Mouse (Mus musculus) thymus, postnatal 0 days (tissue): Measurements from ENCODE around the gene Styx. TPM values are rescaled to one million over a fixed set of nuclear protein-coding genes. Genes with fewer than 3 reads are reported as not detected.
A peak's percentile ranks its signal among the peaks of the same experiment; 100 is the strongest.

ENCODE experiments used
- DNase-seq: peaks from one replicate; pipeline ENCODE4 v3.0.0-alpha.2; 2015; ENCODE audit warnings: low spot score
- polyA plus RNA-seq: library from polyadenylated mRNA; unstranded; fragments of >200 nt; fragmentation: Nextera tagmentation; extraction: Ambion mirVana; gene quantifications from 2 replicates; pipeline ENCODE4 v1.2.1, GENCODE M21; 2015

Styx gene
- polyA plus RNA-seq: 65.5 and 82.0 TPM in 2 replicates

DNA sequence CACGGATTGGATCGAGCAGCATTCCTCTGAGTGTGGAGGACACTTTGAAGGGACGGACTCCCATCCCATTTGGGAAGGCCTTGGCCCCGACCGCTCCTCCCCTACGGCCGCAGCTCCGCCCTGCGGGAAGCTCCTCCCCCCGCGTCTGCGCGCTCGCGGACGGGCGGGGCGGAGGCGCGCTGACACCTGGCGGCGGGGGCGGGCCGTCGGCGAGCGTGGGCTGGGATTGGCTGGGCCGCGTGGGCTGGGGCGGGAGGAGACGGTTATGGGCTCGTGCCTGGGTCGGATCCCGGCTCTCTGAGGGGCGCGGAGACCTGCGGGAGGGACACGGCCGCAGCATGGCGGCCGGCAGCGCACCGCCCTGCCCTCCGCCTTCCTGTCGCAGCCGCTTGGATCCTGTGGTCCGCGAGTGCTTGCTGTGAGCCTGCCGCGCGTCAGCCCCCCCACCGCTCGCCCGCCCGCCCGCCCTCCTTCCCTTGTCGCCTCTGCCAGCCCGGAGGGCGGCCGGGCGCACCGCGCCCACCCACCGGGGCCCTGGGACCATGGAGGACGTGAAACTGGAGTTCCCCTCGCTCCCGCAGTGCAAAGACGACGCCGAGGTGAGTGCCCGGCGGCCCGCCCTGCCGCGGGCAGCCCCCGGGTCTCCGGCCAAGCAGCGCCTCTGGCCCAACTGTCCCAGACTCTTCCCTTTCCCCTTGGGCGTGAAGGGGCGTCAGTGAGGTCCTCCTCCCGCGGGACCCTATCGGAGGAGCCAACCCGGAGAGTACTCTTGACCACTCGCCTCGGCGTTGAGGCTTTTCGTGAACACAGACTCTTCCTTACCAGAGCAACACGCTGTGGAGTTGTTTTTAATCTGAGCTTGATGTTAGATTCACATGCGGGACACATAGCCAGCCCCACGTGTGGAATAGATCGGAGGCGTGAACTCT lies at the start of gene Styx:
TSS of gene Styx (plus strand) at position 163 of the 929 bp plus-strand sequence.
- DNase-seq: peak; percentile 93

GRCm38 (mm10) chr14:45303939-45304338 lies 47.0 kb upstream of the Styx start:
- no peak for DNase-seq

GRCm38 (mm10) chr14:45304389-45304788 lies 46.5 kb upstream of the Styx start:
- no peak for DNase-seq

- no peak for DNase-seq
Observed at GRCm38 (mm10) chr14:45305852-45306251, 45.0 kb upstream of the Styx start.

- DNase-seq: no peak
Observed at GRCm38 (mm10) chr14:45307630-45308328, 43.1 kb upstream of the Styx start.

GRCm38 (mm10) chr14:45309646-45310045 lies 41.2 kb upstream of the Styx start:
- no peak for DNase-seq

DNA sequence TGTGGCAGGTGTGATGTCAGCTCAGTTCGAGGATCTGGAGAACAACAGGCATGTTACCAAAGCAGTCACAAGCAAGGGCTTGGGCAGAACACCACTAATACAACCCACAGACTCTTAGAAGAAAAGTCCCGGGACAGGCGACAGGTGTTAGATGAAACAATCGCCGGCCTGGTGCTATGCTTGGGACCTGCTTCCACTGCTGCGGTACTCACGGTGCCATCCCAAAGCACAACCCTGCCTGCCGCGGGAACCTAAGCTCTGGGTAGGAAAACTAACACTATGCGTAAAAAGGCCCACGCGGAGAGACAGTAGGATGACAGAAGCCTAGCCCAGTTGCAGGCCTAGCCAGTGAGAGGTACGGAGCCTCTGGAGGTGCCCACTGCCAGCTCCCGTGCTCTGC lies 40.8 kb upstream of the Styx start:
- DNase-seq: no peak

DNA sequence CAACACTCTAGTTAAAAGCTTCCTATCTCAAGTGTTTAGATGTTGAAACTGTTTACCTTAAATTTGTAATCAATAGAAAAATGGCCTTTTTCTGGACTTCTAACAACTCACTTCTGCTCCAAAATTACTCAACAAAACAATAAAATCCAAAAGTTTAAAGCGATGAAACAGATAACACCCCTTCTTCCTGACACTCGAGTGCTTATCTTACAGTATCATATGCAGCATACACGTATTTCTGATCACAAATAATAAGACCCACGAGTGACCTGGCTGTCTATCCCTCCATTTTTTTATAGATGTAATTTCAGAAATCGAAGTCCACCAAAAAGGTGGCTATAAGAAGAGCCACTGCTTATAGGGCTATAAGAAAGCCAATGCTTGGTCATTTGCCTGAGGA lies 34.0 kb upstream of the Styx start:
- DNase-seq: no peak

DNA sequence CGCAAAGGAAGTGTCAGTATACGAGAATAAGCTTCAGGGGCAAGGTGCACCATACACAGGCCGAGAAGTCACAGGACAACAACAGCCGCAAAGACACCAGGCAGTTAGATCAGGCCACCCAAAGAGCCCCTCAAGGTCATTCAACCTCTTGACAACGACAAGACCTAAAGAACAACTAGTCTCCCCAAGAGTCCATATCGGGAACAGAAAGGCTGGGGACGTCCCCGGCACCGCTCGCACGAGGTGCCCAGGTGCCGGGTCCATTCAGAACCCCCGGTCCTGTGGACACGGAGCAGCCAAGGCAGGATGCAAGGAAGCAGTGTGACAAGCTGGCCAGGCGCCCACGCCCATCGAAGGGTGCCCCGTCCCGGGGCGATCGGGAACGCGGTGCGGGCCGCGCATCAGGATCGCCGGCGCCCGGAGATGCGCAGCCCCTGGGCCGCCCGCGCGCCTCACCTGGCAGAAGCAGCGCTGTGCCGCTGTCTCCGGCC lies 32.9 kb upstream of the Styx start:
- DNase-seq: peak; percentile 42

DNA sequence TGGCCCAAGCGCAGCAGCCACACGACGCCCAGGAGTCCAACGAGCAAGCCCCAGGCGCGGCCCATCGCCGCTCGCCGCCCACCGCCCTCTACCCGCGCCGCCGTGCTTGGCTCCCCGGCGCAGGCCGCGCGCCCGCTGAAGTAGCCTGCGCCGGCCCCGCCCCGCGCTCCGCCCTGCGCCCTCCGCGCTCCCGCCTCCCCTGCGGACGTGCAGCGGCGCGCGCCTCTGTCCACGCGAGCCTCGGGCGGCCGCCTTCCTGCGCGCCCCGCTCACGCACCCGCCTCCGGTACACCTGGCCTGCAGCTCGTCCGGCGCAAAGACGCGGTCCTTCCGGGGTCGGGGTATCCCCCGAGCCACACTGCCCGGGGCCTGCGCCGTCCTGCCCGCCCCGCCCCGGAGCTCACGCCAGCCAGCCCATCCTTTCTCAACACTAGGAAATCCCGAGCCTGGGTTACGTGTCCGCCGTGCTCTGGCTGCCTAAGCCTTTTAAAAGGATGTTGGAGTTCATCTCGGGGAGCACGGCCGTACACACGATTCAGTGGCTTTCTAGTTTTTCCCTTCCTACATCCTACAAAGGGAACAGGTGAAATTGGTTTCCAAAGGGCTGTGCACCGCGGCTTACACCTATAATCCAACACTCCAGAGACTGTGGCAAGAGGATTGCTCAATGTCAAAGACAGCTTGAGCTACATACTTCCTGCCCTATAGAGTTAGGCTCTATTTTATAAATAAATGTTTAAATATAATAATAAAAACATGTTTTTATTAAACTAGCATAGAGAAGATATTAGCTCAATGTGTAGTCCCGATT lies 32.3 kb upstream of the Styx start, which contains the start of gene Ero1l:
TSS of gene Ero1l (minus strand) at position 346 of the 811 bp plus-strand sequence.
- peak; percentile 81 for DNase-seq

- no peak for DNase-seq
Observed at GRCm38 (mm10) chr14:45319237-45319610, 31.7 kb upstream of the Styx start.

DNA sequence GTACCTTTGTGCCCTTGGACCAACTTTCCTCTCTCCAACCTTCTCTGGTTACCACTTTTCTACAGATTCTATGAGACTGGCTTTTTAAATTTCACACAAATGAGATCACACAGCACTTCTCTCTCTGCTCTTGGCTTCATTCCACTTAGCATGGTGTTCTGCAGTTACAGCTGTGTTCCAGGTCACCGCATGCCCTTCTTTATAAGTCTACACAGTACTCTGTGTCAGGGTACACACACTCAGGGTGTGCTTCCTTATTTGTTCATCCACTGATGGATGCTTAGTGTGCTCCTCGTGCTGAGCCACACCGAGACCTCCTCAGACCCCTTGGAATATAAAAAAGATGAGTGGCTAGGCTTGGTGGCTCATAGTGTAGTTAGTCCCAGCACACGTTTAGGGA lies 30.8 kb upstream of the Styx start:
- DNase-seq: no peak

DNA sequence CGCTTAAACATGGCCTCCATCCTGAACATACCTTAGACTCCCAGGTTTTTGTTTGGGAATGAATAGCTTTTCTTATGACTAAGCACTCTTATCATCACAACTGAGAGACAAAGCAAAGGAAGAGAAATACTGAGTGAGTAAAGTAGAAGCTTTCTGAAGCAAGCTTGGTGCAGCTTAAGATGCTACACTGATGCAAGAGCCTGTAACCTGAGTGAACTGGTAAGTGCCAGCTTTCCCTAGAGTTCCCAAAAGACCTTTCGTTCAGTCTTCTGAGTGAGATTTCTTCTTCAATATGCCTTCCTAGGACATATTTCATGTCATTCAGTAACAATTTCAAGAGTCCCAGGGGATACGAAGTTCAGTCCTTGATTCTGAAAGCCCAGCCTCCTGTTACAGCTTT lies 29.8 kb upstream of the Styx start:
- no peak for DNase-seq

DNA sequence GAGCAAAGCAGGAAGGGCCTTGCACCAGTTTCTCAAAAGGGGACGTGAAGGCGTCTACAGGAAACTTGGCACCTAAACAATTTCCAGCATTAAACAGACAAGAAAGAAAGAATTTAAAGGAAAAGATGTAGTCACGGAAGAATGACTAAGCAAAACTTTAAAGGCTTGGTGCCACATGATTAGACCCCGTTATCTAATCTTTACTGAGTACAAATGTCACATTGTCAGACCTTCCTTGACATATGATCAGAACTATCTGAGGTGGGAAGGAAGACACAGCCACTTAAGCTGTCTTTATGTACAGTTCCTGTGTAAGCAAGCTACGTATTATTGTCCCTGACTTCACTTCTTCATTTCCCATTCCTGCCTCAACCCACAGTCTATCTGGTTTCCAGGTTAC lies 29.3 kb upstream of the Styx start:
- DNase-seq: no peak

DNA sequence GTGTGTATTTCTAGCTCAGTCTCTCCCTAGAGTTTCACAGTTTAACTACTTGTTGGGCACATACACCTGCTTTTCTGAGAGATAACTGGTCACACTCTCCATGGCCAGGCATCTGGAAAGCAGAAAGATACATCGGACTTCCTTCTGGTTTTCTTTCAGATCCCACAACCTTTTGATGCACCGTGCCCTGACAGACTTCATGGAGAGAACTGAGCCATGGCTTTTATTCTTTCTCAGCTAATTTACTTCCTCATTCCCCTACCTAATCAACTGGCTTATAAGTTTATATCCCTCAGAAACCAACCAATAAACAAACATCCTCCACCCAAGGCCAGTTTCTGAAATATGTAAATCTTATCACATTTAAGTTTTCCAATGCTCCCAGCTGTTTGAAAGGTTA lies 28.4 kb upstream of the Styx start:
- no peak for DNase-seq

DNA sequence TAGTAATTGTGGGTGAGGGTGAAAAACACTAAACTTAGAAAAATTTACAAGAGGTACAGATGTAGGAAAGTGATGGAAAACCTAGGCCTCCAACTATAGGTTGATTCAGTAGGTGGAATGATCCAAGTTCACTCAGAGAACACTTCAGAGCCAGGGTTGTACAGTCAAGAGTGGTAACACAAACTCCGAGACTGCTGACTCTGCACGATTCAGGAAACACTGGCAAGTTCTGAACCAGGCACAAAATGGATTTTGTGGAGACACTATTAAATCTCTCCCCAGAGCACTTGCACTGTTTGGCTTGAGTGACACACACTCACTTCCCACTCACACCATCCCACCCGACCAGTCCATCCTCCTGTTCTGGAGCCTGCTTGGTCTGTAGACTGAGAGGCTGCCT lies 27.6 kb upstream of the Styx start:
- no peak for DNase-seq

- no peak for DNase-seq
Observed at GRCm38 (mm10) chr14:45325471-45325870, 25.4 kb upstream of the Styx start.

- DNase-seq: peak; percentile 71
Observed at GRCm38 (mm10) chr14:45328072-45328713, 22.7 kb upstream of the Styx start.

DNA sequence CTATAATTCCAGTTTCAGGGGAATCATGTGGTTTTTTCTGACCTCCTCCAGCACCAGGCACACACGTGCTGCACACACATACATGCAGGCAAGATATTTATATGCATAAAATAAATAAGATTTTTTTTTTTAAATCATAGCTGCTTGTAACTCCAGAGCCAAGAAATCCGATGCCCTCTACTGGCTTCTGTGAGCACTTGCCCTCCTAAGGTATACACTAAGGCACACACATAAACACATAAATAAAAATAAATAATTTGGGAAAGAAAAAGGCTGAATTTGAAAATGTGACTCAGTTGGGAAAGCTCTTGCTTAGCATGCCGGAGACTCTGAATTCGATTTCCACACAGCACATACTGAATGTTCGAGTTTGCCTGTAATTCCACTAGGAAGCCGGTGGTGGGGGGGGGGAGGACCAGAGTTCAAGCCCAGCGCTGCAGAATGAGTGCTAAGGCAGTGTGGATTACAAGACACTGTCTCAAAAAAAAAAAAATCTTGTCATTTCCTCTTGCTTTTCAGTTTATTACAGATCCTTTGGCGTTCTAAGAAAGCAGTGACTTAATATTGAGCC lies 21.8 kb upstream of the Styx start:
- DNase-seq: no peak

DNA sequence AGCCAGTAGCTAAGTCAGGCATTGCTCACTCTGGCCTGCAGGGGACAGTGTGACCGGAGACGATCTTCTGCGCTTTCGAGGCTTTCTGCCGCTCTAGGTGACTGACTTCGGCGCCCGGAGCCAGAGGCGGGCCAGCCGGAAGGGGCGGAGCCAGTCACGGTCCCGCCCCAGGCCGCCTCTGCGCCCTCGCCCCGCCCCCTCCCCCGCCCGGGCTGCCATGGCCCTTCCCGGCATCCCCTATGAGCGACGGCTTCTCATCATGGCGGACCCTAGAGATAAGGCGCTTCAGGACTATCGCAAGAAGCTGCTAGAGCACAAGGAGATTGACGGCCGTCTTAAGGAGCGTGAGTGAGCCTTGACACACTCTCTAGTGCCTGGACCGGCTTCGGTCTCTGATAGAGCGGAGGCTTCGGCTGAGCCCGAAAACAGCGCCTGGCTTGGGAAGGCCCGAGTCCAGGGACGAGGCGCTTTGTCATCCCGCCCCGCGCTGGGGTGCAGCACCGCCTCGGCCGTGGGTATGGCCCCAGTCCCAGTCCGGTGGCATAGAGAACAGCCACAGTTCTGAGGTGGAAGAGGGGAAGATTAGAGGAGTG lies 21.2 kb upstream of the Styx start, which contains the start of gene Psmc6:
TSS of gene Psmc6 (plus strand) at position 200 of the 593 bp plus-strand sequence.
- peak; percentile 95 for DNase-seq
